Mouse (Mus musculus): ENCODE measurements around the gene Nt5dc3. TPM values are rescaled to one million over a fixed set of nuclear protein-coding genes. Genes with fewer than 3 reads are reported as not detected.

Nt5dc3 gene
- polyA plus RNA-seq, 1 experiment from 2014 or later = 0.67 TPM

DNA sequence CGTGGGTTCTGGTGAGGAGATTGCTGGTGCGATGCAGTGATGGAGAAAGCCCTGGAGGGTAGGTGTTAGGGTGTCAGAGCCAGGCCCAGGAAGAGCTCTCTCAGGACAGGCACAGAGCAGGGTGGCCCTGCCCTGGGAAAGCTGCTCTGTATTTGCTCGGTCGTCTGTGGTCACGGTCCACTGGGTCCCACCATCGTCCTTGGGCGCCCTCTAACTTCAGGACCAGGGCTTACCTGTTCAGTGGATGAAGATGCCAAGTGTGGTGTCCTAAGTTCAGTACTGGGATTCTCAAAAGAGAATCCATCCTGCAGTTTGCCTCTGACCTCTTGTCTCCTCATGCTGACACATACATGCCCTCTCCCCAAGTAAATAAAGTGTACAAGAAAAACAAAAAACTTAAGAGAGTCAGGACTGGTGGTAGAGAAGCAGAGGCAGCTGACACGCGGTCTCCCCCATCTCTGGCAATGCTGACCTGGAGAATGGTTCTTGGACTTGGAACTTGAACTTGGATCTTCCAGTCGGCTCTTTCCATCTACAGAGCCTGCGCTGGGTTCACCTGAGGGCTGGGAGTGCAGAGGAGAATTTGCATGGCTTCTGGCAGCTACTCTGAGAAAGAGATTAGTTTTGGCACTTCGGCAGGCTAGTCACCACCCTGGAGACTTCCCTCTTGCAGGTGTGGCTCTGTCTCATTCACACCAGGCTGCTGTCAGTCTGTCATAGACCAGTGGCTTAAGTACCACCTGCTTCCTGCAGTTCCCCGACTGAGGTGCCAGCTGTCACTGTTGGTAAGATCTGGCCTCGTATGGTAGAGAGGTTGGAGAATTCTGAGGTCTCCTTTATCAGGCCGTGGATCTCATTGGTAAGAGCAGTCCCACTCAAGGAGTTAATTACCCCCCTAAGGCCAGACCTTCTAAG, 49.7 kb downstream of the Nt5dc3 start:
- 0 out of 2 replicates have a peak, but pooled peaks cover 8% of the 10 kb centered on the region for H3K36me3 ChIP-seq
- no peak for DNase-seq (ENCODE audit: low spot score)
- no peaks in the 10 kb centered on the region for H3K27me3 ChIP-seq (ENCODE audit: low read depth, poor library complexity, severe bottlenecking)
- WGBS = 83% methylated on average over 15 of the region's 15 CpGs
- no peak overlapping the region for H3K27ac ChIP-seq (replicated peaks)
- no peak overlapping the region for H3K4me3 ChIP-seq
- H3K9me3 ChIP-seq (replicated peaks) = peaks cover 6% of the 10 kb centered on the region; the same call in 1 of the 2 replicates
- no peaks in the 10 kb centered on the region for H3K4me1 ChIP-seq

DNA sequence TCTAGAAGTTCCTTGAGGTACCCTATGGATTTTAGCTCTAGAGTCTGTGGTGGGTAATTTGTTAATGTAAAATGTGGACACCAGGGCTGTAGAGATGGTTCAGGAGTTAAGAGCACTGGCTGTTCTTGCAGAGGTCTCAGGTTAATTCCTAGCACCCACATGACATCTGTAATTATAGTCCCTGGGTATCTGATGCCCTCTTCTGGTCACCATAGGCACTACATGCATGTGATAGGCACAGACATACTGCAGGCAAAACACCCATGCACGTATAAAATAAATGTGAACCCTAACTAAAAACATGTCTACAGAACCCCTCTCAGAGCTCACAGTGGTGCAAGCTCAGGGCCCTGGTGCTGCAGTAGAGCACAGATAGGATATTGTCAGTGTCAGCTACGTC, 50.7 kb downstream of the Nt5dc3 start:
- Histone ChIP-seq H3K36me3 (0 out of 2 replicates have a peak, but pooled peaks cover 8% of the 10 kb centered on the region), H3K27ac (replicated peaks) (no peak overlapping the region), H3K4me3 (no peak overlapping the region), H3K4me1 (no peaks in the 10 kb centered on the region), H3K27me3 (ENCODE audit: low read depth, poor library complexity, severe bottlenecking) (no peaks in the 10 kb centered on the region), H3K9me3 (replicated peaks) (peaks cover 6% of the 10 kb centered on the region; the same call in 1 of the 2 replicates)
- DNase-seq (ENCODE audit: low spot score) = no peak
- 93% methylated on average over 2 of the region's 2 CpGs for WGBS

DNA sequence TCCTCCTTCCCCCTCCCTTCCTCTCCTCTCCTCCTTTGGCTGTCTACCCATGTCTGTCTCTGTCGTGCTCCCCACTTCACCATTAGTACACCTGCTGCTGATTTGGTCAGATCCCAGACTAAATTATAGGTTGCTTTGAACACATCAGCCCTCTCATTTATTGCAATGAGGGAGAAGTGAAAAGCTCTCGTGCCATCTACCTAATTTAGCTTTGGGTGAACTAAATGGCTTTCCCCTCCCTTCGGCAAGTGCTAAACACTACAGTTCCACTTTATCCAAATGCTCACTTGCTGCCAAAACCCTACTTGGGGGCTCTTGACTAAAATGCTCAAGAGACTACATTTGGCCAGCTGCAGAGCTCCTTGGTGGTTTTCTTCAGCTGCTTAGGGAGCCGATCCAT, 58.0 kb downstream of the Nt5dc3 start:
- no peak overlapping the region for H3K4me3 ChIP-seq
- no peaks in the 10 kb centered on the region for H3K4me1 ChIP-seq
- H3K36me3 ChIP-seq = no peaks in the 10 kb centered on the region
- DNase-seq (ENCODE audit: low spot score) = no peak
- H3K27ac ChIP-seq (replicated peaks) = no peak overlapping the region
- H3K27me3 ChIP-seq (ENCODE audit: low read depth, poor library complexity, severe bottlenecking) = peaks cover 6% of the 10 kb centered on the region; the same call in 1 of the 2 replicates
- WGBS = 91% methylated on average over 4 of the region's 4 CpGs
- no peaks in the 10 kb centered on the region for H3K9me3 ChIP-seq (replicated peaks)

DNA sequence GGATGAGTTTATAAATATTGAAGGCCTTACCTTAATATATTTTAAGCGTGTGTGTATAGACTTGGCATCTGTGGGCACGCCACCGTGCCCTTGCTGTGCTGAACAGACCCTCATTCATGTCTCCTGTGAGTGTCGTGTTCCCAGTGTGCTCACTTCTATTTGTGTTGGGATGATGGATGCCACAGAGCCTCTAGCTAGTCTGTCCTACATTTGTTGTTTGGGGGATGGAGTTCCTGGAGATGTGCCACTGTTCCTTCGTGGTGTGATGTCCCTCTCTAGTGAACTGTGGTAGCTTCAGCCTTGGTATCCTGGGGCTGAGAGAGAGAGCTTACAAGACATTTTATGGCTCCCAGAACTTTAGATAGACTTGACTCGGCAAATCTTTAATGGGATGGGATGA, 60.0 kb downstream of the Nt5dc3 start:
- no peaks in the 10 kb centered on the region for H3K36me3 ChIP-seq
- H3K27ac ChIP-seq (replicated peaks) = no peak overlapping the region
- no peak for DNase-seq (ENCODE audit: low spot score)
- no peak overlapping the region for H3K4me3 ChIP-seq
- H3K4me1 ChIP-seq = no peaks in the 10 kb centered on the region
- H3K27me3 ChIP-seq (ENCODE audit: low read depth, poor library complexity, severe bottlenecking) = peaks cover 16% of the 10 kb centered on the region; the same call in 1 of the 2 replicates
- no peaks in the 10 kb centered on the region for H3K9me3 ChIP-seq (replicated peaks)
- 93% methylated on average over 6 of the region's 6 CpGs for WGBS

DNA sequence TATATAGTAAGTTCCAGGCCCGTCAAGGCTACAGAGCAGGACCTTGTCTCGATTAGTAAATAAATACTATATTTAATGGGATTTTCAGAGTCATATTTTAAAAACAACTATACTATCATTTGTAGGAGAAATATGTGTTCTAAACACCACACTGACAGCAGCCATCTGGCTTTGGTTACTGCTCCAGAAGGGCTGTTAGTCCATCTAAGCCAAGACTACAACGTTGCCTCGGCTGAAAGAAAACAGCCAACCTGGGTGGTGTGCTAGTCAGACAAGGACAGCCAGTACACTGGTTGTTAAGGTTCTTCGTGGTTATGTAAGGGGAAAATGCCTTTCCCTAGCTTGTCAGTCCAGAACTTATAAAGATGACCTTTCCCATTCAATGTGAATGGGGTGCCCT, 63.9 kb downstream of the Nt5dc3 start:
- Histone ChIP-seq H3K36me3 (no peaks in the 10 kb centered on the region), H3K27ac (replicated peaks) (no peak overlapping the region), H3K4me1 (no peaks in the 10 kb centered on the region), H3K4me3 (no peak overlapping the region), H3K9me3 (replicated peaks) (no peaks in the 10 kb centered on the region), H3K27me3 (ENCODE audit: low read depth, poor library complexity, severe bottlenecking) (peaks cover 29% of the 10 kb centered on the region; the same call in 1 of the 2 replicates)
- WGBS = 89% methylated on average over 5 of the region's 5 CpGs
- no peak for DNase-seq (ENCODE audit: low spot score)

DNA sequence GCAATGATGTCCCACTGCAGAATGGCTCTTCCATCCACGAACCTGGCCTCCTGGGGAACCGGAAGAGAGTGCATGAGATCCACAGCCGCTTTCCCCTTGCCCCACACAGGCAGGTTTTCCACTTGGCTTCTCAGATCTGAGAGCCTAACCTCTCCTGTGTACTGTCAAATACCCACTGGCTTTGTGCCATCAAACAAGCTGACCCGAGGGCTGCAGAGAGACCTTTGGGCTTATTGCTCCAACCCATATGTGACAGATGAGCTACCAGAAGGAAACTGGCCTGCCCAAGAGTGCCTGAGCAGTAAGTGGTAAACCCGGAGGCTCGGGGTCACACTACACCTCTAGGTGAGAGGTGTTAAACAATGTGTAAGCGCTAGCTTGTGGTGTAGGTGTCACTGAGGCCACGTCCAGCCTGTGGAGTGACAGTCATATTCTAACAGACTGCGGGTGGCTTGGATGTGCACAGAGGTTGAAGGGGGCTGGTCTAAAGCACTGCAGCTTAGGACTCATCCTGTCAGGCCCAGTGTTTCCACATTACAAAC, 68.2 kb downstream of the Nt5dc3 start:
- no peak overlapping the region for H3K4me3 ChIP-seq
- H3K9me3 ChIP-seq (replicated peaks) = no peaks in the 10 kb centered on the region
- H3K27ac ChIP-seq (replicated peaks) = no peak overlapping the region
- WGBS = 88% methylated on average over 9 of the region's 9 CpGs
- no peak for DNase-seq (ENCODE audit: low spot score)
- peaks cover 54% of the 10 kb centered on the region for H3K27me3 ChIP-seq (ENCODE audit: low read depth, poor library complexity, severe bottlenecking)
- no peaks in the 10 kb centered on the region for H3K4me1 ChIP-seq
- no peaks in the 10 kb centered on the region for H3K36me3 ChIP-seq

DNA sequence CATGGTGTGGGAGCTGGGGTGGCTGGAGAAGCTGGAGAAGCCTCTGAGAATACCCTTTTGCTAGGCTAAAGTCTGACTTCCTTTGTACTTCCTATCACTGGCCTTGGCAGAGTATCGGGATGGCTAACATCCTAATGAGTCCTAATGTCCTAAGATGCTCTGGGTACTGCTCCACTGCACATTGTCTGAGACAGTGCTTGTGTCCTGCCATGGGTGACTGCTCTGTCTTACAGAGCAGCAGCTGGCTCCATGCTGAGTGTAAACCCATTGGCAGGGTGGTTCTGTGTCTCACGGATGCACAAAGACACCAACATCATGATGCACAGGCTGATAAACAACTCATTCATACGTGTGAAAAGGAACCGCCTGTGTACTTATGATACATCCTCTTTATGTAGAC, 70.3 kb downstream of the Nt5dc3 start:
- no peak overlapping the region for H3K4me3 ChIP-seq
- no peaks in the 10 kb centered on the region for H3K4me1 ChIP-seq
- DNase-seq (ENCODE audit: low spot score) = no peak
- 89% methylated on average over 4 of the region's 4 CpGs for WGBS
- H3K9me3 ChIP-seq (replicated peaks) = no peaks in the 10 kb centered on the region
- H3K27me3 ChIP-seq (ENCODE audit: low read depth, poor library complexity, severe bottlenecking) = peaks cover 49% of the 10 kb centered on the region
- H3K27ac ChIP-seq (replicated peaks) = no peak overlapping the region
- H3K36me3 ChIP-seq = no peaks in the 10 kb centered on the region

DNA sequence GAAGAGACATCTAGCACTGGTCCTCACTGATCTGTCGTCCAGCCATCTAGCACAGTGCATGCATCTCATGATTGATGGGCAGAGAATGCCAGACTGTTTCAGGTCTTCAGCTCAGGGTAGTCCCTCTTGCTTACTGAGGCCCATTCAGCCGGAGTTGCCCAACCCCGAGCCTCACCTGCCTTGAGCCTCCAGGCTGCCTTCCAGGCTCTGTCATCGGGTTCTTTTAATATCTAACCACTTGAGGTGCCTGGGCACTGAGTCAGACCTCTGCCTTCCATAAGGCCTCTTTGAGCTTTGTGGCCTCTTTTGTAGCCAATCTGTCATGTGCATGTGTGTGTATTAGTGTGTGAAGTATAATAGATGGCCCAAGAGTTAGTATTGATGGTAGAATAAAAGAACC, 70.7 kb downstream of the Nt5dc3 start:
- DNase-seq (ENCODE audit: low spot score) = no peak
- H3K36me3 ChIP-seq = no peaks in the 10 kb centered on the region
- 80% methylated on average over 4 of the region's 4 CpGs for WGBS
- H3K4me3 ChIP-seq = no peak overlapping the region
- peaks cover 49% of the 10 kb centered on the region for H3K27me3 ChIP-seq (ENCODE audit: low read depth, poor library complexity, severe bottlenecking)
- H3K9me3 ChIP-seq (replicated peaks) = no peaks in the 10 kb centered on the region
- no peaks in the 10 kb centered on the region for H3K4me1 ChIP-seq
- no peak overlapping the region for H3K27ac ChIP-seq (replicated peaks)

DNA sequence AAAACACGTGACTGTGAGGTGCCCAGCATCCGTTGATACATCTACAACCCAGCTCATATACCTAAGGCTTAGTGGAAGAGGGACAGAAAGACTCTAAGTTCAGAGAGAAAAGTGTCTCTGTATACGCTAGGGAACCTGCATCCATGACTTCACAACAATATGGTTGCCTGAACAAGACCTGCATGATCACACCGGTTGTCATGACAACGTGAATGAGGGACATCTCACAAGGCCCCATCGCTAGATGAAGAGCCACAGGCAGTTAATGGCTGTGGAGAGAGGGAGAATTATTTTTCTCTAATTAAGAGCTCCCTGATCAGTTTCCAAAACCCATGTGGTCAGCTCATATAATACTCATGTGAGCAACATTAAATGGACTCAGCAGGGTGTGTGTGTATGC, 73.4 kb downstream of the Nt5dc3 start:
- H3K27me3 ChIP-seq (ENCODE audit: low read depth, poor library complexity, severe bottlenecking) = peaks cover 41% of the 10 kb centered on the region
- 85% methylated on average over 6 of the region's 6 CpGs for WGBS
- DNase-seq (ENCODE audit: low spot score) = no peak

DNA sequence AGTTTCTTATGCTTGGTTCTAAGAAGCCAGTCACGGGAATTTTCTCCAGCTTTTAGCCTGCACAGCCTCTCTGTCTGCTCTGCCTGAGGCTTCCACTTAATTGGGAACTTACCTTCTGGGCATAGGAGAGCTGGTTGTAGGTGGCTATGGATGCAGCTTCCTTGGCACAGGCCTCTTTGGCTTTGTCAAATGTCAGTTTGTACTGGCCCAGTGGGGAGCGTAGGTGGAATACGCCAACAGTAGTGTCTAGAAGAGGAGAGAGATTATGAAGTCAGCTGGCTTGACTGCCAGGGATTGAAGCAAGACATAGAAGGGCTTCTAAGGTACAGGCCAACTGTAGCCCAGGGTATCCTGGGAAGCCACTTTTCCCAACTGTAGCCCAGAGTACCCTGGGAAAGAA, 74.6 kb downstream of the Nt5dc3 start:
- no peak overlapping the region for H3K4me3 ChIP-seq
- no peak for DNase-seq (ENCODE audit: low spot score)
- 85% methylated on average over 3 of the region's 3 CpGs for WGBS

More for the DNA sequence above, 73.4 kb downstream of the Nt5dc3 start:
- Histone ChIP-seq H3K4me3 (no peak overlapping the region), H3K4me1 (no peaks in the 10 kb centered on the region), H3K9me3 (replicated peaks) (no peaks in the 10 kb centered on the region), H3K36me3 (no peaks in the 10 kb centered on the region), H3K27ac (replicated peaks) (no peak overlapping the region)

DNA sequence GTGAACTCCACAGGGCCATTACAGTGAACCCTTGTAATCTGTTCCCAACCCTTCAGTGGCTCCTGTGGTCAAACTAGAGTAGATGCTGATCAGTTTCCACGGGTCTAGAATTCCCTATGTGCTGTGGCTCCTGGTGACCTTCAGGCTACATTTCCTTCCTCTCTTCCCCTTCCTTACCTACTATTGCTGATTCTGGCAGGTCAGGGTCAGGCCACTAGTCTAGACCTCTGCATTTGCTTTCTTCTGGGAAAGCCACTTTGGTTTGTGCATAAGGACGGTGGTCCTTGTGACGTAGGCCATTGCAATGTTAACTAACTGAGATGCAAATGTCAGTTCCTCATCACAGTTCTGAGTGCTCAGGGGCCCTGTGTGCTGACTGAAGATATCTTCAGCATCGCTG, 81.6 kb downstream of the Nt5dc3 start:
- Histone ChIP-seq H3K4me1 (no peaks in the 10 kb centered on the region), H3K4me3 (no peak overlapping the region), H3K9me3 (replicated peaks) (no peaks in the 10 kb centered on the region), H3K27ac (replicated peaks) (no peak overlapping the region), H3K27me3 (ENCODE audit: low read depth, poor library complexity, severe bottlenecking) (no peaks in the 10 kb centered on the region), H3K36me3 (no peaks in the 10 kb centered on the region)
- 85% methylated on average over 4 of the region's 4 CpGs for WGBS
- no peak for DNase-seq (ENCODE audit: low spot score)

More for the DNA sequence above, 74.6 kb downstream of the Nt5dc3 start:
- Histone ChIP-seq H3K9me3 (replicated peaks) (no peaks in the 10 kb centered on the region), H3K36me3 (no peaks in the 10 kb centered on the region), H3K27ac (replicated peaks) (no peak overlapping the region), H3K4me1 (no peaks in the 10 kb centered on the region), H3K27me3 (ENCODE audit: low read depth, poor library complexity, severe bottlenecking) (peaks cover 28% of the 10 kb centered on the region)

DNA sequence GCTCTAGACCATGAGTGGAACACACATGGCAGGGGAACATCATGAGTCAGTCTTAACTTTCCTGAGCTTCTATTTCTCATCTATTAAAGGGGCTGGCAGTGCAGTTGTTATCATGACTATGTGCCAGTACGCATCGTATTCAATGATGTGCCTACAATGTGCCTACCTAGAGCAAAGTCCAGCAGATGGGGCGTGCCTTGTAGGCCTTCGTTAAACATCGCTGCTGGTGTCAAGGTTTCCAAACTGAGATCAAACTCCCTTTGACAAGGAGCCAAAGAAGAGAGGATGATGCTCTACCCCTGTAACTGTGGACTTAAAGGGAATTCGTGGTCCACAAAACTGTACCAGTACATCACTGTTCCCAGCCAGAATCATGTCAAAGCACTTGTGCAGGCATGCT, 83.7 kb downstream of the Nt5dc3 start:
- Histone ChIP-seq H3K27me3 (ENCODE audit: low read depth, poor library complexity, severe bottlenecking) (no peaks in the 10 kb centered on the region), H3K4me1 (no peaks in the 10 kb centered on the region), H3K4me3 (no peak overlapping the region), H3K9me3 (replicated peaks) (no peaks in the 10 kb centered on the region), H3K27ac (replicated peaks) (no peak overlapping the region), H3K36me3 (no peaks in the 10 kb centered on the region)
- WGBS = 91% methylated on average over 6 of the region's 6 CpGs
- DNase-seq (ENCODE audit: low spot score) = no peak

DNA sequence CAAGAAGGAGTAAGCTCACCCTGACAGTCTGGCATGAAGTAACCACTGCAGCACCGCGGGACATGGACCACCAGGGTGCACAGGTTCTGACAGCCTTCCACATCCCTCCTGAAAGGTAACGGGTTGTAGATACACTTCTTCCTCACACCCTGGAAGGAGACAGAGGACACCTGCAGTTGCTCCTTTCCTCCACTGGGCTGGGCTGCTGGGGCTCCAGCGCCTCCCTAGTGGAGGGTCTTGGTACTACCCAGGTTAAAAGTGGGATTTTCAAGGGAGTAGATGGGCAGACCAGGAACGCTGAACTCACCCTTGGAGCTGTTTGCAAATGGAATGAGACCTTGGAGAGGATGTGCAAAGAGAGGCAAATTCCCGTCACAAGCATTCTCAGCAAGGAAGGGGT, 84.6 kb downstream of the Nt5dc3 start:
- H3K4me3 ChIP-seq = no peak overlapping the region
- no peak for DNase-seq (ENCODE audit: low spot score)
- H3K27ac ChIP-seq (replicated peaks) = no peak overlapping the region
- no peaks in the 10 kb centered on the region for H3K9me3 ChIP-seq (replicated peaks)
- no peaks in the 10 kb centered on the region for H3K4me1 ChIP-seq
- no peaks in the 10 kb centered on the region for H3K36me3 ChIP-seq
- 83% methylated on average over 6 of the region's 6 CpGs for WGBS
- no peaks in the 10 kb centered on the region for H3K27me3 ChIP-seq (ENCODE audit: low read depth, poor library complexity, severe bottlenecking)

All from midbrain, embryonic 10.5 days (tissue).